Mouse (Mus musculus) MEL (cell line): ENCODE measurements around the gene Met. TPM values are rescaled to one million over a fixed set of nuclear protein-coding genes. Genes with fewer than 3 reads are reported as not detected.

ENCODE experiments used
- DNase-seq: peaks from one replicate; pipeline ENCODE4 v3.0.0; 2011; ENCODE audit warnings: low read depth, low spot score
- H3K27ac ChIP-seq: 2 replicates; pipeline ENCODE4 v1.5.1; 2012; ENCODE audit warnings: low read depth, mild to moderate bottlenecking, control low read depth, low read length, moderate library complexity; ENCODE audit not compliant: control insufficient read depth
- H3K27me3 ChIP-seq, 2 experiments: fragments of 150-350 bp in 1 of 2; sonication (generic) in 1 of 2; 2 replicates each; pipeline ENCODE4 v1.6.1; 2012; ENCODE audit warnings: low read length in 2 of 2, mild to moderate bottlenecking in 2 of 2, improper control_type of control experiment in 1 of 2, moderate library complexity in 1 of 2; ENCODE audit not compliant: insufficient read depth in 2 of 2, control insufficient read depth in 1 of 2
- H3K36me3 ChIP-seq, 2 experiments: 2 replicates each; pipeline ENCODE4 v1.6.1; 2012 to 2014; ENCODE audit warnings: low read length in 2 of 2, improper control_type of control experiment in 1 of 2, inconsistent platforms in 1 of 2, mild to moderate bottlenecking in 1 of 2; ENCODE audit not compliant: insufficient read depth in 2 of 2, control insufficient read depth in 1 of 2
- H3K4me1 ChIP-seq, 2 experiments: fragments of 150-350 bp in 1 of 2; sonication (generic) in 1 of 2; 2 replicates each; pipeline ENCODE4 v1.6.1; 2012; ENCODE audit warnings: low read length in 2 of 2, improper control_type of control experiment in 1 of 2, mild to moderate bottlenecking in 1 of 2; ENCODE audit not compliant: insufficient read depth in 2 of 2, control insufficient read depth in 1 of 2
- H3K4me3 ChIP-seq, 2 experiments: fragments of 150-350 bp in 1 of 2; sonication (generic) in 1 of 2; 2 replicates each; pipeline ENCODE4 v1.5.1; 2012; ENCODE audit warnings: low read depth in 2 of 2, low read length in 2 of 2, mild to moderate bottlenecking in 2 of 2, moderate library complexity in 2 of 2, control low read depth in 1 of 2, improper control_type of control experiment in 1 of 2; ENCODE audit not compliant: control insufficient read depth in 1 of 2, insufficient read depth in 1 of 2
- H3K79me2 ChIP-seq: 2 replicates; pipeline ENCODE4 v1.6.1; 2012; ENCODE audit warnings: mild to moderate bottlenecking, low read length, moderate library complexity; ENCODE audit not compliant: control insufficient read depth, poor library complexity, insufficient read depth
- H3K9ac ChIP-seq: 2 replicates; pipeline ENCODE4 v1.6.1; 2012; ENCODE audit warnings: low read depth, mild to moderate bottlenecking, control low read depth, low read length, moderate library complexity; ENCODE audit not compliant: control insufficient read depth, poor library complexity, severe bottlenecking
- H3K9me3 ChIP-seq: fragments of 150-350 bp; sonication (generic); replicated peaks from 2 replicates; pipeline ENCODE4 v1.6.1; 2012; ENCODE audit warnings: mild to moderate bottlenecking, low read length, improper control_type of control experiment, moderate library complexity; ENCODE audit not compliant: insufficient read depth
- BHLHE40 ChIP-seq: IDR thresholded peaks from 2 replicates; pipeline ENCODE4 v1.6.1; 2012; ENCODE audit warnings: low read depth, mild to moderate bottlenecking, inconsistent platforms, low read length, improper control_type of control experiment, borderline replicate concordance
- CHD1 ChIP-seq: IDR thresholded peaks from 2 replicates; pipeline ENCODE4 v1.6.1; 2012; ENCODE audit warnings: low read depth, mild to moderate bottlenecking, inconsistent platforms, low read length, improper control_type of control experiment
- CHD2 ChIP-seq: IDR thresholded peaks from 2 replicates; pipeline ENCODE4 v1.6.1; 2011; ENCODE audit warnings: low read length, improper control_type of control experiment
- E2F4 ChIP-seq: IDR thresholded peaks from 2 replicates; pipeline ENCODE4 v1.6.1; 2011; ENCODE audit warnings: low read depth, low read length, improper control_type of control experiment, borderline replicate concordance
- ELF1 ChIP-seq: IDR thresholded peaks from 2 replicates; pipeline ENCODE4 v1.6.1; 2014; ENCODE audit warnings: low read depth, mild to moderate bottlenecking, inconsistent platforms, low read length, improper control_type of control experiment, moderate library complexity
- GABPA ChIP-seq: IDR thresholded peaks from 2 replicates; pipeline ENCODE4 v1.6.1; 2012; ENCODE audit warnings: low read depth, mild to moderate bottlenecking, inconsistent platforms, low read length, improper control_type of control experiment, moderate library complexity
- GATA1 ChIP-seq: IDR thresholded peaks from 2 replicates; pipeline ENCODE4 v1.6.1; 2011; ENCODE audit warnings: low read depth, low read length, improper control_type of control experiment
- HCFC1 ChIP-seq: IDR thresholded peaks from 2 replicates; pipeline ENCODE4 v1.6.1; 2012; ENCODE audit warnings: low read depth, mild to moderate bottlenecking, inconsistent platforms, low read length, improper control_type of control experiment, moderate library complexity
- JUND ChIP-seq: IDR thresholded peaks from 2 replicates; pipeline ENCODE4 v1.6.1; 2011; ENCODE audit warnings: low read depth, mild to moderate bottlenecking, improper control_type of control experiment, low read length
- MAFK ChIP-seq: IDR thresholded peaks from 2 replicates; pipeline ENCODE4 v1.6.1; 2011; ENCODE audit warnings: low read depth, mild to moderate bottlenecking, low read length, improper control_type of control experiment, borderline replicate concordance
- MAX ChIP-seq: IDR thresholded peaks from 2 replicates; pipeline ENCODE4 v1.6.1; 2011; ENCODE audit warnings: low read length, improper control_type of control experiment
- MXI1 ChIP-seq: IDR thresholded peaks from 2 replicates; pipeline ENCODE4 v1.6.1; 2011; ENCODE audit warnings: mild to moderate bottlenecking, low read depth, low read length, improper control_type of control experiment
- MYC ChIP-seq: IDR thresholded peaks from 2 replicates; pipeline ENCODE4 v1.6.1; 2011; ENCODE audit warnings: low read depth, mild to moderate bottlenecking, low read length, improper control_type of control experiment, moderate library complexity
- POLR2AphosphoS2 ChIP-seq: IDR thresholded peaks from 2 replicates; pipeline ENCODE4 v1.6.1; 2011; ENCODE audit warnings: low read length, improper control_type of control experiment
- RAD21 ChIP-seq: IDR thresholded peaks from 2 replicates; pipeline ENCODE4 v1.6.1; 2011; ENCODE audit warnings: mild to moderate bottlenecking, low read depth, low read length, improper control_type of control experiment
- SIN3A ChIP-seq: IDR thresholded peaks from 2 replicates; pipeline ENCODE4 v1.6.1; 2012; ENCODE audit warnings: low read length, improper control_type of control experiment, inconsistent platforms
- SMC3 ChIP-seq: IDR thresholded peaks from 2 replicates; pipeline ENCODE4 v1.6.1; 2011; ENCODE audit warnings: low read depth, low read length, improper control_type of control experiment
- TAL1 ChIP-seq: IDR thresholded peaks from 2 replicates; pipeline ENCODE4 v1.6.1; 2012; ENCODE audit warnings: mild to moderate bottlenecking, inconsistent platforms, low read length, moderate library complexity, mixed read lengths
- UBTF ChIP-seq: IDR thresholded peaks from 2 replicates; pipeline ENCODE4 v1.6.1; 2012; ENCODE audit warnings: low read depth, mild to moderate bottlenecking, inconsistent platforms, low read length, improper control_type of control experiment, moderate library complexity, borderline replicate concordance; ENCODE audit not compliant: insufficient read depth
- USF1 ChIP-seq: IDR thresholded peaks from 2 replicates; pipeline ENCODE4 v1.6.1; 2014; ENCODE audit warnings: low read depth, mild to moderate bottlenecking, inconsistent platforms, low read length, improper control_type of control experiment, moderate library complexity
- ZC3H11A ChIP-seq: IDR thresholded peaks from 2 replicates; pipeline ENCODE4 v1.6.1; 2012; ENCODE audit warnings: low read depth, mild to moderate bottlenecking, inconsistent platforms, low read length, improper control_type of control experiment
- ZKSCAN1 ChIP-seq: IDR thresholded peaks from 2 replicates; pipeline ENCODE4 v1.6.1; 2012; ENCODE audit warnings: low read depth, mild to moderate bottlenecking, inconsistent platforms, low read length, improper control_type of control experiment, moderate library complexity
- ZNF384 ChIP-seq: IDR thresholded peaks from 2 replicates; pipeline ENCODE4 v1.6.1; 2012; ENCODE audit warnings: low read depth, mild to moderate bottlenecking, inconsistent platforms, low read length, improper control_type of control experiment
- polyA plus RNA-seq, 2 experiments: library from polyadenylated mRNA; stranded (reverse) in 1 of 2; unstranded in 1 of 2; fragments of >175 nt in 1 of 2; fragments of >200 nt in 1 of 2; gene quantifications; 2 replicates each; pipeline versions ENCODE4 v1.2.1 to v1.2.4; 2012; ENCODE audit warnings: low replicate concordance in 2 of 2, low read depth in 1 of 2; ENCODE audit not compliant: insufficient read length in 2 of 2, insufficient read depth in 1 of 2, missing spikeins in 1 of 2
- total RNA-seq: library from RNA; depleted of rRNA; stranded (reverse); fragments of 300-350 nt; gene quantifications from 2 replicates; pipeline ENCODE4 v1.2.3, GENCODE M21; 2012

The Met gene
- total and polyA plus RNA-seq, 3 experiments = not detected

- TF ChIP-seq ZC3H11A = no peak
- TF ChIP-seq JUND = no peak
- TF ChIP-seq RAD21 = no peak
- TF ChIP-seq MAX = no peak
- TF ChIP-seq GATA1 = no peak
- TF ChIP-seq CHD2 = no peak
- no peak for TF ChIP-seq POLR2AphosphoS2
- TF ChIP-seq BHLHE40 = no peak
- no peak for TF ChIP-seq SIN3A
- no peak for TF ChIP-seq MAFK
- TF ChIP-seq HCFC1 = no peak
- no peak for TF ChIP-seq E2F4
- TF ChIP-seq GABPA = no peak
- TF ChIP-seq, all 39 proteins: peak for 0
- no peak for DNase-seq
- Histone ChIP-seq H3K9ac (no peak overlapping the region), H3K4me1 (no peaks in the 10 kb centered on the region), H3K27ac (no peak overlapping the region), H3K4me3 (no peak overlapping the region), H3K36me3 (no peaks in the 10 kb centered on the region), H3K9me3 (no peaks in the 10 kb centered on the region), H3K27me3 (peaks cover 1 to 4% of the 10 kb centered on the region in 2 experiments; a peak in 2 of 4 replicates), H3K79me2 (no peaks in the 10 kb centered on the region)
Measured at GRCm38 (mm10) chr6:17506831-17507230, 43.2 kb downstream of the Met start.

DNA sequence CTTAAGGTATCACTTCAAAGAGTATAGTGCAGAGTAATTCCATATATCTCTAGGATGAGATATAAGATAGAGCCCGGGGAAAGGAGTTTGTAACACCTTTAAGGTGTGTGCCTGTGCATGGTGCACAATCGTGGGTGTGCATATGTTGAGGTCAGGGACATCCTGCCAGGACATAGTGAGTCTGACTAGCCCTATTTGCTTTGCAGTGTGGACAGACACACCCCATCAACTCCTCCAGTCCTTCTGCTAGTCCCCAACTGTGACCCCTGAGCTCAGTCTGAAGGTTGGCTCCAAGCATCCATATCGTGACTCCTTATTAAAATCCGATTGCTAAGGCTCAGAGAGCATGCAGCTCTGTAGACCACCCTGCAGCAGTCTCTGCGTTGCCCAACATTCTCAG, 44.6 kb downstream of the Met start:
- Histone ChIP-seq H3K27ac (no peak overlapping the region), H3K27me3 (peaks cover 1 to 4% of the 10 kb centered on the region in 2 experiments; a peak in 2 of 4 replicates), H3K36me3 (no peaks in the 10 kb centered on the region), H3K79me2 (no peaks in the 10 kb centered on the region), H3K4me3 (no peak overlapping the region), H3K9ac (no peak overlapping the region), H3K4me1 (no peaks in the 10 kb centered on the region)
- DNase-seq = no peak
- TF ChIP-seq CHD2 (no peak), USF1 (no peak), SMC3 (no peak), MYC (no peak), CHD1 (no peak), MXI1 (no peak), ZNF384 (no peak), SIN3A (no peak), ZKSCAN1 (no peak), ELF1 (no peak), MAFK (no peak), UBTF (no peak), TAL1 (no peak), ZC3H11A (no peak)
- TF ChIP-seq, all 39 proteins: peak for 0
- H3K9me3 ChIP-seq = no peaks in the 10 kb centered on the region
